Mouse (Mus musculus) adrenal gland, postnatal 36 days (tissue): ENCODE measurements around the gene Ikzf1. TPM values are rescaled to one million over a fixed set of nuclear protein-coding genes. Genes with fewer than 3 reads are reported as not detected.

Experiments used
- DNase-seq, 2 experiments: peaks; one replicate each; pipeline ENCODE4 v3.0.0; 2021; ENCODE audit warnings: mixed read lengths in 1 of 2
- total RNA-seq, 2 experiments: library from RNA; stranded (reverse); gene quantifications; 2 replicates each; pipeline ENCODE4 v1.2.3; 2021

Ikzf1 gene
- total RNA-seq, 2 experiments from 2014 or later, result 1.8 to 2.5 TPM

DNA sequence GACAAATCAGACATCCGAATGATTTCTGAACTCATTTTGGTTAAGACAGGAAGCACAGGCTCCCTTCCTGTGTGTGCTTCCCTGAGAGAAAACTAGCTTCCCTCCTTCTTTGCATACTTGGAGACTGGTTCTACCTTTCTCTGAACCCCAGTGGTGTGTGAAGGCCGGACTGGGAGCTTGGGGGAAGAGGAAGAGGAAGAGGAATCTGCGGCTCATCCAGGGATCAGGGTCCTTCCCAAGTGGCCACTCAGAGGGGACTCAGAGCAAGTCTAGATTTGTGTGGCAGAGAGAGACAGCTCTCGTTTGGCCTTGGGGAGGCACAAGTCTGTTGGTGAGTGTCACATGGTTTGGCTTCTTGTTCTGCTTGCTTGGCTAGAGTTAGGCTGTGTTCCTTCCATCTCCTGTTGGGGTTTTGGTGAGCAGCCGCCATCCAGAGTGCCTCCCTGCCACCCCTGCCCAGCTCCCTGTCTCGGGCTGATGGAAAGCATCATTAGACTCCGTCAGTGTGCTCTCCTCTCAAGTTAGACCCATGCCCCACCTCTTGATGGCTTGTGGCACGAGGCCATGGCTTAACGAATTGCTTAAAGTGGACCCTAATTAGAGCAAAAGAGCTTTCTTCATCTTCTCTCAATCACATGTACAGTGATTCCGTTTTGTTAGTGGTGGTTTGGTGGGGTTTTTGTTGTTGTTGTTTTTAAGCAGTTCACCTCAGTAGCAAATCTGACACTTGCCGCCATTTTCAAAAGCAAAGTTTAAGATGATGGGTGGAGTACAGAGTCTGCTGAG is 5.4 kb downstream of the Ikzf1 start:
- no peak for DNase-seq

DNA sequence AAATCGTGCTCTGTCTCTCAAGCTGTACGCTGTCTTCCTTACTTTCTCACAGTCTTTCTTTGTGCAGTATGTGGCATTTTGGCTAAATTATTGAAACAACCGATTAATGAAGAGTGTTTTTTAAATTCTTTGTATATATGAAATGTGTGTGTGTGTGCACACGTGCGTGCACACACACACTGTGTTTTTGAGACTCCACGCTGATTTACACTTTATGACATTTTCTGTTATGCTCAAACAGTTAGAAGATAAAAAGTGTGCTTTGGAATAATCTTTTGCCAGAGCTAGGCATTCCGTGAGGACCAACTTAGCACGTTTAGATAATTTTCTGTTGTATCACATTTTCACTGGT is 6.0 kb downstream of the Ikzf1 start:
- DNase-seq, result no peak

DNA sequence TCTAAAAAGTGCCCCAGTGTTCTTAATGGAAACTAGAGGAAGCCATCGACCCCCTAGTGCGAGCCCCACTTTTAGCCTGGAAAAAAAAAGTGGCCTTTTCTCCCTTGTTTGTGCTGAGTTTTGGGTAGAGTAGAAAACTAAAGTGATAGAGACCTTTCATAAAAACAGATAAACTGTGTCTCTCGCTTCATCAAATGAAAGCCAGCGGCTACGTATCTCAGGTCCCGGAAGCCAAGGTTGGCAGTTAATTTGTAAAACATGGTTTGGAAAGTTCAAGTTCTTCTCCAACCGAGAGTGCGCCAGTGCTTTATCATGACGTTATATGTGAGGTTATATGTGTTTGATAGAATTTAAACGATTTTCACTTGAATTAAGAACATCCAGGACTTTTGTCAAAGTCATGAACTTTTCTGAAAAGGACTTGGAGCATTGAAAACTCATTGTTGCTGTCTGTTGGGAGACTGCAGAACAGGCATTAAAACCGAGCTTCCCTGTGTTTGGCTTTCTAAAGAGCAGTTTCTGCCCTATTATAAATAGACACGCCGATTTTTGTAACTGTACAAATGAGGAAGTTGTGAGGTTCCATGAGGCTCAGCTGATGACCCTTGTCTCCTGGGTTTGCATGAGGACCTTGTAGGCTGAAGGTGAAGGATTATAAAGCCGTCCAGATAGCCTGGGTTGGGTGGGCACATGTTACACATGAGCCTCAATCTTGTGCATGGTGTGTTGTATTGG is 6.7 kb downstream of the Ikzf1 start:
- no peak for DNase-seq

DNA sequence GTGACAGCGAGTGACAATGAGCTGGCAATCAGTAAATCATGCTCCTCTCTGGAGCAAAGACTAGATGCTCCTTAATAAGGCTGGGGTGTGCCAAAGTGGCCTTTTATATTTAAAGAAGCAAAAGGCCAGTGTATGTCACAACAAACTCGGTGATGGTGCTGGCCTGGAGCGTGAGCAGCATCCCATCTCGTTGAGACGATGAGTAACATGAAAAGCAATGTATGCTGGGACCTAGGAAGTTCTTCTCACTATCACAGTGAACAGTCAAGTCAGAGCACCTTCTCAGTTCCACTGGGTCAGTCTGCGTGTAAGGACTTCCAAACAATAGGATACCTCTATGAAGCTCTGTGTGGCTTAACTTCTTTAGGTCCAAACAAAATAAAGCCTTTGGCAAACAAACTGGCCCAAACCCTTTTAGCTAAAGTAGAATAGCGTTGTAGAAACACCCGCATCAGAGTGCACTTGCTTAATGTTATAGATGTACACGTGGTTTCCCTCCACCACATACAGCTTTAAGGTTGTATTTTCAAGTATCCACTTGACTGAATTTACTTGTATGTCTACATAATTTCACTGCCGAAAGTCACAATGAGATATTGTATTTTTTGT is 7.9 kb downstream of the Ikzf1 start:
- no peak for DNase-seq

DNA sequence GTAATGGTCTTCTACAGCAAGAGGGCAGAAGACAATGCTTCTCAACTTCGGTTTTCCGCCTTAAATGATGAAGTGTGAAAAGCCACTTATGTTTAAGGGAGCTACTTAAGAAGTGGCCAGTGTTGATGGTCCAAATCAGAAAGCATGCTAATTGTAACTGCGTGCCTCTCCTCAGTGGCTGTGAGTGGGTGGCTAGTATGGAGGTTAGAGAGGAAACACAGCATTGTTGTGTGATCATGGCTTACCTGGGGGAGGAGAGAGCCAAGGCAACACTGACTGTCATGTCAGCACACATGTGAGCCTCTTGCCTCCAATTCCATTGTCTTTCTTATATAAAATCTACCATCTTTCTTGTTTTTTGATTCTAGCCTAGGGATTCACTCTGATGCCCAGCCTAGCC is 8.6 kb downstream of the Ikzf1 start:
- DNase-seq, result no peak

DNA sequence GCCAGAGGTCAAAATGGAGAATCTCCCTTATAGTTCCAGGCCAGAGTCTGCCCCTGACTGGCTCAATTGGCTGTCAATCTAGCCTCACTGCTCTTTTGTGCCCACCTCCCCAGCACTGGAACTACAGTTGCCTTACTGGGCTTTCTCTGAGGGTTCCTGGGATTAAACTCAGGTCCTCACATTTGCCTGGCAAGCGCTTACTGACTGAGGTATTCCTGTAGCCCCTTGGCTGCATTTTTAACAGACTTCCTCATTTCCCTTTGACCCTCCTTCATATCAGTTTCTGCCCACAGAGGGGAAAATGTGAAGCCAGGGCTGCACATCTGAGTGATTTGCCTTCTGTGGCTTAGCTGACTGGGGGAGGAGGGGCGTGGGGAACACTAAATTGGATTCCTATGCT is 9.3 kb downstream of the Ikzf1 start:
- no peak for DNase-seq

DNA sequence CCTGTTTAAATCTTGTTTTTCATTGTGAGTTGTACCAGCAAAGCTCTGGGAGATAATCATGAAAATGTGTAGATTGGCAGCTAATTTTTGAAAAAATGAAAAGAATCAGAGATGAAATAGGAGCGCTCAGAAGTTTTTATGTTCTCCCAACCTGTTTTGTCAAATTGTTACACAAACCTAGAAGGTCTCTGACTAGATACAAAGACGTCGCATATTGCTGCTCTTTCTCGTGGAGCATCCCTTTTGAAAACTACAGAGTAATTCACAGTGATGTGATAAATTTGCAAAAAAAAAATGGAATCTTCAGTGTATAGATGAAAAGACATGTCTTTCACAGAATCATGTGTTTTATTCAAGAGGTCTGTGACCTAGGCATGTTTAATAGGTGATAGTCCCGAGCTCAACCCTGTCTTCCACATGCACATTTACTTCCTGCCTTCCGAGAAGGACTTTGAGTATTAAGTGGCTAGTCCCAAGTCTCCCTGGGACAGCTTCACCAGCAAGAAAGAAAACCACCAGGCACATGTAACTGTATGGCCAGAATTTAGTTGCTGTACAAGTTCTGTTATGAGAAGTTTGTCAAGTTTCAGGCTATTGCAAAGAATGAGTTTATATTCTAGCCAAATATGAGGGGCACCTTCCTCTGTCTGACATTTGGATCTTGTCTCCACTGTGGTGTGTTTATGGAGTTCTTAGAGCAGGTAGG is 9.8 kb downstream of the Ikzf1 start:
- DNase-seq, result no peak

DNA sequence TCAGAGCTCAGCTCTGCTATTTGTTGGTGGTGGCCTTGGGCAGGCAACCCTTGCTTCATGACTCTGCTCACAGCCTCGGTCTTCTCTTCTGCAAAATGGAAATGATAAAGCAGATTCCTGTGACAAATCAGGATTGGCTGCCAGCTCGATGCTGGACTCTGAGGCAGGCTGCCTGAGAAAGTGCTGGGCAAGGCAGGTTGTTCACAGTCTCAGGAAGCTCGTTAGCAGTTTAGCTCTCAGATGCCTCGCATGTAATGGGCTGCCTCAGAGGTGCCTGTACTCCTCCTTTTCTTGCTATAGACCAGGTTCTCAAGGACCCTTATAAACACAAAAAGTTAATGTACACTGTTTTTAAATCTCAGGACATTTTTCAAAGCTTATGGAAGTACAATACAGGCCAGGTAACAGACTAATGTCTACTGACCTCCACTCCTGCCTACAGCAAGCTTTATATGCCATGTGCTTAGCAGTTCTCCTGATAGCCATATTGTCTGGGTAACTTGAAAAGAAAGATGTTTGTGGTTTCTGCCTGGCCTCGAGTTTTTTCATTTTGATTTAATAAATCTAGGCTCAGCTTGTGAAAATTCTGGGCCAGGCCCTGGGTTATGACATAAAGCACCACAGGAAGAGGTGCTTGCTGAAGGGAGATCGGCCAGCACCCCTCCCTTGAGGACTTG is 10.5 kb downstream of the Ikzf1 start:
- no peak for DNase-seq

DNA sequence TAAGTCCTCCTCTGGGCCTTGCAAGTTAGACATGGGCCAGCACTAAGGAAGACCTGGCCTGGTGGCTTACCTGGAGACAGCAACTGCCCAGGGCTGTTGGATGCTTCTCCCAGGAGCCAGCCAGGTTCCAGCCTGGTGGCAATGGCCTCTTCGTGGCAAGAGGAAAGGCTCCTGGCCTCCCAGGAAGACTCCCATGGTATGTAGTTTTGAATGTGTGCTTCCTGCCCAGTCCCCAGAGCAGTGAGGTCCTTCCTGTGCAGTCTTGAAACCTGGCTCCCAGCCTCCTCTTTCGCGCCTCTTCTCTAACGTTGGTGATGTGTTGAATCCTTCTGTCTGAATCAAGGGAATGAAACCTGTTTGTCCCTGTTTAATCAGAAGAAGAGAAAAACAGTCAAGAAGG is 11.1 kb downstream of the Ikzf1 start:
- DNase-seq, result no peak

DNA sequence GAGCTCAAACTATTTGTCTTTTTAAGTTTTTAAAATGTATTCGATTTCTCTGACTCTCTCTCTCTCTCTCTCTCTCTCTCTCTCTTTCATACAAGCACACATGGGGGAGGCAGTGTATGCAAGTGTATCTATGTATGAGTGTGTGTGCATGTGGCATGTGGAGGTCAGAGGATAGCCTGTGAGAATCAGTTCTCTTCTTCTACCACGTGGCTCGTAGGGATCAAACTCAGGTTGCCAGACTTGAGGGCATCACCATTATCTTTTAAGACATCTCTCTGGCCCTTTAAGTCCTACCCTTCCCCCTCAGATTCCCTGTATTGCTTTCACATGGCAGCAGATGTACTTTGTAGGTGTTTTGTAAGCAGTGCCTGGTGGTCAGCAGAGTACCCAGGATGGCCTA is 12.0 kb downstream of the Ikzf1 start:
- DNase-seq, result no peak

DNA sequence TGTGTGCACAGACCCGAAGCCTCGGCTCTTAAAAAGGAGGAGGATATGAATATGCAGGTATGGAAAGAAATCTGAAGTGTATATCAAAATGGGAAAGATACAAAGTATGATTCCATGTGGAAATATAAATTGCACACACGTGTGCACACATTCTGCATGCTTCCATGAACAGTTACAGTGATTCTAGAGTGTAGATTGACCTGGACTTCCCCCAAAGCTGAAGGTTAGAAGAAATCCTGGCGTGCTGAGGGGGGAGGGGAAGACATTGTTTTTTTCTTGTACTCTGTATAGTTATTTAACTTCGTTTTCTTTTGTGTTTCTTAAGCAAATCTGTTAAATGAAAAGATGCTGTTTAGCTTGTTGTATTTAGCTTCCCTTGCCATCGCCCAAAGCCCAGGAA is 16.6 kb downstream of the Ikzf1 start:
- no peak for DNase-seq

DNA sequence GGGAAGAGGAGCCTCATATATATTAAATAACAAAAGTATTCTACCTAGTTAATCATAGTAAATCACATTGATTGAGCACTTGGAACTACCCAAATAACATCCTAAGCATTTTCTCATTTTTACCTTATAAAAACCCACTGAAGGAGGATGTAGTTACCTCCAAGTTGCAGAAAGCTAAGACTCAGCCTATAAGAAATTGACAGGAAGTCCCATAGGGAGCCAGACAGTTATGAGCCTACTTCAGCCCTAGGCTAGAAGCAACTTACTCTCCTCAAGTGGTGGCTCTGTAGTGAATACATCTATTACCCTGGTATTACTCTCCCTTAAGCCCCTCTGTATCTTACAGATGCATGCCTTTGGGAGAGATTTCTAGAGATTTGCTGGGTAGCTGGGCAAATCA is 19.0 kb downstream of the Ikzf1 start:
- no peak for DNase-seq

DNA sequence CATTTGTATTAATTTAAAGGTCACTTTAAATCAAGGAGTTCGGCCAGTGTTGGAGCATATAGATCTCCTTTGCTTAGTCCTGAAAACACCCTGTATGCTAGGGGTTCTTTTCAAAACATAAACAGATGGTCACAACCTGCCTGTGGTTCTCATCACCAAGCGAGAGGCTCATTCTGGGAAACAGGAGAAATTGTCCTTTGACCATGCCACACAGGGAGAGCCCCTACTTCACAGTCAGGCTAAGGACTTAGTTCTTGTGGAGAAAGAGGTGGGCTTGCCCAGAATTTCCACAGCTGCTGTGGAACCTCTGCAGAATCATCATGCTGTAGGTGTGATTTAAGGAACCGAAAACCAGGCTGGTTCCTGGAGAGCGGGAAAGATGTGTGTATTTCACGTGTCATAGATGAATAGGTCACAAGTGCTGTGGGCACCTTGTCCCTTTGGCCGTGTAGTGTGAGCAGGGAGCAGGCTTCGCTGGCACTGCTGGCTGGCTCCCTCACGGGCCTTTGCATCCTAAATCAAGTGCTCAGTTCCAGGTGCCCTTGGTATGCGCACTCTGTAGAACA is 23.4 kb downstream of the Ikzf1 start:
- no peak for DNase-seq

DNA sequence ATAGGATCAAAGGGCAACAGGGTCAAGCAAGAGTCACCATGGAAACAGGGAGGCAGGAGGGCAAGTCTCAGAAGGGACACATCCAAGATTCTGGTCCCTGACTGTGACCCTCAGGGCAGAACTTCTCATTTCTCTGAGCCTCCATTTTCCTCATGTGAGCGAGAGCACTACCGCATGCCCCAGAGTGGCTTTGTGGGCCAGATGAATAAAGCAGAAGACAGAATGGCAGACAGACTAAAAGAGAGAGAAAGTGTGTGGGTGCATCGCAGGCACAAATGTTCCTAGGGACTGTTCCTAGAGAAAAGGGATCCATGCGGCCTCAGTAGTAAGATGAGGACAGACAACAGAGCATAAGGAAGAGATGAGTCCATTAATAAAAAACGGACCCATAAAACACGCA is 24.5 kb downstream of the Ikzf1 start:
- DNase-seq, result no peak

DNA sequence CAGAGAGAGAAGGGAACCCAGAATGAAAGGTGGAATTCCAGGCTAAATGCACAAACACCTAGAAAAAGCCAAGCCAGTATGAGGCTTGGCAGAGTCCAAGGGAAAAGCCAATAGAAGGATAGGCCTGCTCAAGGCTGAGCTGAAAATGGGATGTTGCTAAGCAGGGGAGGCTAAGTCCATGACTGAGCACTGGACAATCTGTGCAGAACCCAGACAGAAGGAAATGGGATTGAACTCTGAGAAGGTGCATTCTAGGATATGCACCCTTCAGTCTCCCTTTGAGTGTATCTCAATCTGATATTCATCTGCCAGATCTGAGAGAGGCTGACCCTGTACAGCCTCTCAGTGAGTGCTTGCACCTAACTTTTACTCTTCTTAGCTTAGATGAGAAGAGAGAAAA is 25.9 kb downstream of the Ikzf1 start:
- no peak for DNase-seq

DNA sequence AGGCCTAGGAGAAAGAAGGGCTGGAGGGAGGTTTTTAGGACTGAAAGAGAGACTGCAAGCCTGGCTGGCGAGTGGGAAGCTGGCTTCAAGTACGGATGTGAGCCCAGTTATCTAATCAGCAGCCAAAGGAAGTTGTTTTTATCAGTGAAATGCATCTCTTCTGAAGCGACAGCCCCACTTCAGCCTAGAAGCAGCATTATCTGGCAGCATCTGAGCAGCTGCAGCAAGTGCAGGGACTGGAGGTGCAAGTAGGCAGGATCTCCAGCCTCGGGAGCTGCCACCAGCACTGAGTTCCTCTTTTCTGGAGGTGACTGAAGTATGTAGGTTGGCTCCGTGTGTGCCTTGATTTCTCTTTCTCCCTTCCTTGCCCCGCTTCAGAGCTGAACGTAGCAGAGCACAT is 26.9 kb downstream of the Ikzf1 start:
- DNase-seq, result no peak

DNA sequence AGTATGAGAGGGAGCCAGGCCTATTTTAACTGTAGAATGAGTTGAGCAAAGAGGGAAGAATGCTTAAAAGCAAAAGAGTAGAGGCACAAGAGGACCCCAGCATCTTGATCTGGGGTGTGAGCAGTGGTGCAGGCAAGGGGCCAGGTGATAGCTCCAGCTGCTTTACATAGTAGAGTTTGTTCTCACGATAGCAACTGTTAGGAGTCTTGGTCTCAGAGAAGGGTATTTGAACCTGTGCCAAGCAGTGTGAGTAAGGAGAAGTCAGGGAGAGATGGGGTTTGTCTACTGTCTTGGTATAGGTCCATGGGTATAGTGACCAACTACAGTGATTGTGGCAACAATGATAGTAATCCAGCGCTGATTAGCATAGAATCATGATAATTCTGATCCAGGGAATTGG is 29.9 kb downstream of the Ikzf1 start:
- DNase-seq, result no peak

DNA sequence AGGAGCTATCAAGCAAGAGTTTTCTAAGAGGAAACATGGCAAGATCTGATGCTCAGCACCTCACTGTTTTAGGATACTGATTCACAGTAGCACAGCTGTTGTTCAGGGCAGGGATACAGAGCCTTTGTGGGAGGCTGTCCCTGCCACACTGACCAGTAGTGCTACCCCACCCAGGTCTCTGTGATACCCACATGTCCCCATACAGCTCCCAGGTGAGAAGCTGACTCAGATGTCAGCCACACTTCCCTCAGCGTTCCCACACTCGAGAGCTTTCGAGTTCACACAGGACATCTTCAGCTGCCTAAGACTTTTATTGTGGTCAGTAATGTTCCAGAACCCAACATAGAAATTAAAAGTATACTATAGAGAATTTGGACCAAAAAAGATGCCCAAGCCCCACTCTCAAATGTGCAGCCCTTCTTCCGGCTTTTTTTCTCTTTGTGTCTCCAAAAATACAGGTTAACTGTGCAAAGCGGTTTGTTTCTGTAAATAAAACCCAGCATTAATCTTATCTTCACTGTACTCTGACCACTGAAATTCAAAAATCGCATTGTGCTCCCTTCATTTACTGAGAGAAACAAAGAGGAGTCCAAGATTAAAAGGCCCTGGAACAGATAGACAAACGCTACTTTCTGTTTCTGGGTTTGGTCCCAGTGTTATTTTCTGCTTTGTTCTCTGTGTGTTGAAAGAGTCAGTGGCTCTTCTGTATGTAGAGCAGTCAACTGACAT is 31.3 kb downstream of the Ikzf1 start:
- no peak for DNase-seq

DNA sequence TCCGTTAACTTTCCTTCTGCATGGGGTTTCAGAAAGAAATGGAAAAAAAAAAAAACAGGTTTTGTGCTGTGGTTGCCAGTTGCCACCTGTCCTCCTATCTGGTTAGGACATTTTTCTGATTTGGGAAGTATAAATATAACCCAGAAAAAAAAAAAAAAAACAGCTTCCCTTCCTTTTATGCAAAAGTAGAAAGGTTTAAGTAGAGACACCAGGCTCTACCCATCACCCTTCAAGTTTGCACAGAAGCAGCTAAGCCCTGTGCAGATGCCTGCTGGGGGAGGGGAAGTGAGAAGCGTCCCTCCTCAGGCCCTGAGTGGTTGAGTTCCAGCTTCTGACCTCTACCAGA is 31.9 kb downstream of the Ikzf1 start:
- no peak for DNase-seq

DNA sequence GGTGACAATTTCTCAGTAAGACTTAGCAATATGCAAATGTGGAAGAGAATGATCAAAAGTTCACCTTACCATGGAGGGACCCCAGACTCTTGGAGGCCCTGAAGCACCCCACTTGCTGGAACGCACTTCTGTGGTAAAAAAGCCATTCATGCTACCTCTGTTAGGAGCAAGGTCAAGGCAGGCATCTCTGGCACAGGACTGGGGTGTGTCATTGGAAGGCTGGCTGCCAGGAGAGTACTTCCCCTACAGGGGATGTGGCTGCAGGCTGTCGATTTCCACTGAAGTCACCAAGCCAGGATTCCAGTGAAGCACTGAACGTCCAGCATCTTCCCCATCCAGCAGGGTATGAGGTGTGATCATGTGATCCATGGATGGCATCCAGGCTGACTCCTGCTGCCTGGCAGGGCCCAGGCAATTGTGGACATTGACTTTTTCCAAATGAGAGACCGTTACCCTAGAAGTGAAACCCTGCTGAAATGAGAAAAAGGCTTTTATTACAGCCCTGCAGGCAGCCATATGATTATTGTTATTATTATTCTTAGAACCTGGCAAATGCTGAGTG is 32.9 kb downstream of the Ikzf1 start:
- DNase-seq, result no peak

DNA sequence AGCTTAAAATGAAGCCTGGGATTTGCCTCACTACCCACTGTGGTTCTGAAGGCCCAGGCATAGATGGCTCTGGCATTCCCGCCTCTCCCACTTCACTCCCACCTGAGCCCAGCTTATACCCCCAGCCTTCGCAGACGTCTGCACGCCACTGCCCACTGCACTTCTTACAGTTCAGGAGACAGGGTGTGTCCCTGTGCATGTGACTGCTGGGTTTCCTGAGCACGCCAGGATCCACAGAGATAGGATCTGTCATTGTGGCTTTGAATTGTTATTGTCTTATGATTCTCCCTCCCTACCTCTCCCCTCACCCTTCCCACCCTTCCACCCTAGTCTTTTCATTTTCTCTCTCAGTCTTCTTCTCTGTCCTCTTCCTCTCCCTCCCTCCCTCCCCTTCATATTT is 34.9 kb downstream of the Ikzf1 start:
- DNase-seq, result no peak
